Mouse (Mus musculus): ENCODE data around the gene Glra1.

The Glra1 gene

GRCm38 (mm10) chr11:55518806-55519674 lies 89.0 kb downstream of the Glra1 start:
- DNase-seq (ENCODE audit: low spot score) = peak; percentile 47

GRCm38 (mm10) chr11:55517666-55518065 lies 90.3 kb downstream of the Glra1 start:
- no peak for DNase-seq (ENCODE audit: low spot score)

DNA sequence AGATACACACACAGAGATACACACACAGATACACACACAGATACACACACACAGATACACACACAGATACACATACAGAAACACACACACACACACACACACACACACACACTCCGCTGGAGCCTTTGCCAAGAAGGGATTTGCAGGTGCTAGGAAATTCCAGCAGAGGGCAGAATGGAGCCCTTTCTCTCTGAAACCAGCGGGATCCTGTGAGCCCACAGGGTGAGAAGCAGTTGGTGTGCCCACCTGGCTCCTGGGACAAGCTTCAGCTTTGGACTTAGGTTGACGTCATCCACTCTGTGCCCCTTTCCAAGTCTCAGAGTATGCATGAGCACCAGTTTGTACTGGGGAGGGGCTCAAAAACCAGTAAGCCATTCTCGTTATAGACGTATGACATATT lies 96.6 kb downstream of the Glra1 start:
- DNase-seq (ENCODE audit: low spot score) = no peak

GRCm38 (mm10) chr11:55505485-55505884 lies 102.5 kb downstream of the Glra1 start:
- no peak for DNase-seq (ENCODE audit: low spot score)

DNA sequence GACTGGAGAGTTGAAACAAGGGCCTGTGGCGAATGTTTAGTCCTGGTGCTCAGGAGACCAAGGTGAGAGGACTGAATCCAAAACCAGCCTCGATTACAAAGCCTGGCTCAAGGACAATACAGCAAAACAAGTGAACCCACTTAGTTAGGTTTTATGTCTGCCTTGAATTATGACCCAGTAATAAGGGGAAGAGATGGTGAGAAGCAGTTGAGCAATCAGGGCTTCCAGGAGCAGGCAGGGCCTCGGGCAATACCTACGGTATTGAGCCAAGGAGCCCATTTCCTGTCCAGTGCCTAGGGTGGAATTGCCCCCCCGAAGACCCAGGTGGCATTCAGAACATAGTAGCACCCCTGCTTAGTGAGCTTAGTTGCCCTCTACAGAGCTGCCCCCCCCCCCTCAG lies 105.1 kb downstream of the Glra1 start:
- no peak for DNase-seq (ENCODE audit: low spot score)

DNA sequence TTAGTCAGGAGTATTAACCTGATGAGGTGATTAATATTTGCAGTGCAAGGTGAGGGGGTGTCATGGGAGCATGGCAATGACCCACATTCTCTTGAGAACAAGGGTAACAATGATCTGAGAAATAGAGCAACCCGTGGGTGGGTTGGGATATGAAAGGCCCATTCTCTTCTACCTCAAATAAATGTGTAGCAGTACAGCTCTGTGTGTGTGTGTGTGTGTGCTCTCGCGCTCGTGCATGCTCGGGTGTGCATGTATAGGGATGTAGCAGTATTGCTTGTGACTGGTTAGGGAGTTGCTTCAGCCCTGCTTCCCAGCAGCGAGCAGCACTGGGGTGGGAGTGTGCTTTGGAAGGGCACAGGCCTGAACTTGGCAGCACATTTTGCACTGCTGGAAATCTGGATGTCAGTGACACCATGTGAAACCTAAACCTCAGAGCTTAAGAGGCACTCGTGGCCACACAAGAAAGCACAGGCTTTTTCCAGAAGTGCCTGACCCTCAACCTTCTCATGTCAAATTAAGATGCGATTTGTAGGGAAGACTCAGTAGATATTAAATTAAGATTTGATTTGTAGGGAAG lies 106.0 kb downstream of the Glra1 start:
- DNase-seq (ENCODE audit: low spot score) = no peak

DNA sequence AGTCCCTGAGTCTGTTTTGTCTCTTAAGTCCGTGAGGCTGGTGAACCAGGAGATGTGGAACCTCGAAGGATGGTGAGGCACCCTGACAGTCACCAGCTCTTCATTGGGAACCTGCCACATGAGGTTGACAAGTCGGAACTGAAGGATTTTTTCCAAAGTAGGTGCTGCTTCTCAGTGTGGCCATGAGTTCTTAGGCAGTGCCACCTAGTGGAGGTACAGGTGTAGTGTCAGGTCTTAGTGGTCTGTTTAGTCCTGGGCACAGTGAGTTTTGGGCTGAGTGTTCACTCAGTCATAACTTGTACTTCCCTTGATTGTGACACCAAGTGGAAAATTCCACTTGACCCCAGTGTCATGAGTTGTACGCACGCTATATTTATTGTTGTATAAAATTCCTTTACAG lies 110.1 kb downstream of the Glra1 start:
- no peak for DNase-seq (ENCODE audit: low spot score)

GRCm38 (mm10) chr11:55496158-55496557 lies 111.8 kb downstream of the Glra1 start:
- DNase-seq (ENCODE audit: low spot score) = no peak

DNA sequence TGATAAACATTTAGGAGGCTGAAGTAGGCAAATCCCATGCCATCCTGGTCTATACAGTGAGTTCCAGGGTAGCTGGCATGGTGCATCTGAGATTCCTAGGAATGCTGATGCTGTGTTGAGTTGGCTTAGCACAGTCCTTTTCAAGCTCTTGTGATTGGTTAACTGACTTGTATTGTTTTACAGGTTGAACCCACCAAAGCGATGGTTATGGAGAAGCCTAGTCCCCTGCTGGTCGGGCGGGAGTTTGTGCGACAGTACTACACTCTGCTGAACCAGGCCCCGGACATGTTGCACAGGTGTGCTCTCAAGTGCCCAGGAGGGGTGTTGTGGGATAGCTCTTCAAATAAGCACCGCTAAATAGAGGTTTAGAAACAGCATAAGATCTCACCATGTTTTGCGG lies 122.6 kb downstream of the Glra1 start:
- no peak for DNase-seq (ENCODE audit: low spot score)

- no peak for DNase-seq (ENCODE audit: low spot score)
These were observed 134.8 kb downstream of the Glra1 start for GRCm38 (mm10) chr11:55473219-55473618.

- no peak for DNase-seq (ENCODE audit: low spot score)
These were observed 136.5 kb downstream of the Glra1 start for GRCm38 (mm10) chr11:55471467-55471866.

GRCm38 (mm10) chr11:55470761-55471160 lies 137.2 kb downstream of the Glra1 start:
- no peak for DNase-seq (ENCODE audit: low spot score)

- no peak for DNase-seq (ENCODE audit: low spot score)
These were observed 137.9 kb downstream of the Glra1 start for GRCm38 (mm10) chr11:55469923-55470691.

DNA sequence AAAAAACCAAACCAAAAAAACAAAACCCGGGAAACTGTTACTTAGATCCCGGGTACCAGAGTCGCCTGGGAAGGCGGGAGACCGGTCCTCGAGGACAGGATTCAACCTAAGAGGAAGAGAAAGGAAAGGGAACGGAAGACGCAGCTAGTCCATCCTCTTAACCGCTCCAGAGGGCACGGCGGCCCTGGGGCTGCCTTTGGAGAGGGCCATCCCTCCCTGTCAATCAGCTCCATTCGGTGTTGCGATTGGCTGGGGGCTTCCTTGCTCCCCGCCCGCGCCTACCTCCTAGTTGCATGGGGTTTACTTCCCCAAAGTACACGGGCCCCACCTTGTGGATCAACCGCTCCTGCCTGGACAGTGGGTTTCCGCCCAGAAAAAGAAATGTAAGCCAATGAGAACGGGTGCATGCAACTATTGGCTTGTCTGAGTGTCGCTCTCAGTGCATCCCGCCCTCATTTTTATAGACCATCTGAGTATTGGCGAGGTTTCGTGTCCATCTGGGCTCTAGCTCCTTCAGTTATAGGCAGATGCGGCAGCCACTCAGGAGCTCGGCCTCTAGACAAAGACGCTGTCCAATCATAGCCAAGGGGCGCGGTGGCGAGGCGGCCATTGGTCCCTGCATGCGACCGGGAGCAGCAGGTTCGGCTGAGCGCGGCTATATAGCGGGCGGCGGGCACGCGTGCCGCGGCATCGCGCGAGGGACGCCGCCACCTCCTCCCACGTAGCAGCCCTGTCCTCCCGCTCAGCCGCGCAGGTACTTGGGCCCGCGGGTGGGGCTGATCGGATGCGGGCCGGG lies 138.8 kb downstream of the Glra1 start, which contains the start of gene G3bp1:
G3bp1 (plus strand) TSS at position 638 of the 796 bp plus-strand sequence.
- peak; percentile 95 for DNase-seq (ENCODE audit: low spot score)

DNA sequence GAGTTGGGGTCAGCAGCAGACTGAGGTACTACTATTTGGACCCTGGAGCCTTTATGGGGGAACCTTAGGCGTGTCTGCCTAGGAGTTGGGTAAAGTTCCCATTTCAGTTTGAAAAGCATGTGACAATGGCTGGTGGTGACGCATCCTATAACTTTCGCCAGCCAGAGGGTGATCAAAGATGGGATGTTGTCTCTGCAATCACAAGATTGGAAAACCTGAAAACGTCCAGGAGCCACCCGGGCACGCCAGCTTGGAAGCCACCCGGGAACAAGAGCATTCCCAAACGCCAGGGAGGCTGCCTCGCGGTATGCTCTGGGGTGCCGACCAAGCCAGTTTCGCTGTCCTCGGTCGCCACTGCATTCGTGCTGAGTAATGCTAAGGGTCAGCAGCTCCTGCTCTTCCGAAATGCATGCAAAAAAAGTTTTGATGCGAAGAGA lies 139.4 kb downstream of the Glra1 start:
- no peak for DNase-seq (ENCODE audit: low spot score)

- no peak for DNase-seq (ENCODE audit: low spot score)
These were observed 140.0 kb downstream of the Glra1 start for GRCm38 (mm10) chr11:55468012-55468411.

DNA sequence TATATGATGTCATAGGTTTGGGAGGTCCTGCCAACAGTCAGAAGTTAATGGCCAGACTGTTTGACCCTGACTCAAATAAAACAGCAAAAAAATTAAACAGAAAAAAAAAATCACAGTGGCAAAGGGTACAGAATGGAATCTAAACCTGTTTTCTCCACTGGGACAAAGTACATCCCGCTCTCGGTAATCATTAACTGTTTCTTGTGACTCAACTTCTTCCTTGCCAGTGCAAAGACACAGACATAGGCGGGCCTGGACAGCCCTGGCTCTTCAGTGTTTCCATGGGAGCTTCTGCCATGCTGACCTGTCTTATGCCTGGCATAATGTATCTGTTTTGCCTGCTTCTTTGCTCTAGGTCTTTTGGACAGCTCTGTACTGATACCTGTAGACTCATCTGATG lies 142.8 kb downstream of the Glra1 start:
- no peak for DNase-seq (ENCODE audit: low spot score)

DNA sequence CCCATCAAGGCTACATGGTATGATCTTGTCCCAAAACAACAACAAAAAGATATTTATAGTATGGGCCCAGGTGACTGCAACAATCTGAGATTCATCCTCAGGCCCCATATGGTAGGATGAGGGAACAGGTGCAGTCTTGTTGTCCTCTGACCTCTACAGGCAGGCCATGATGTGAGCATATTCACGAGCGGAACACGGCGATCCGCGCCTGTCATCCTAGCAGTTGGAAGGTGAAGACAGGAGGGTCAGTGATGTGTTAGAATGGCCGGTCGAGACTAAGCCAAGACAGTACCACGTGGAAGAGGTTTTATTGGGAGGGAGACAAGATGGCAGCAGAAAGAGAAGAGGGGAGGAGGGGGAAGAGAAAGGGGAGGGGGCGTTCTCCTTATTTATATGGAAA lies 143.3 kb downstream of the Glra1 start:
- no peak for DNase-seq (ENCODE audit: low spot score)

Data from urinary bladder, postnatal 25 days (tissue).